Mouse (Mus musculus): ENCODE results near the gene Ahdc1.

The Ahdc1 gene

GRCm38 (mm10) chr4:133052995-133053572, 42.0 kb downstream of the Ahdc1 start:
- DNase-seq (ENCODE audit: low read depth, low spot score), result no peak

GRCm38 (mm10) chr4:133054530-133054929, 43.5 kb downstream of the Ahdc1 start:
- DNase-seq (ENCODE audit: low read depth, low spot score), result no peak

GRCm38 (mm10) chr4:133055163-133055951, 44.3 kb downstream of the Ahdc1 start:
- no peak for DNase-seq (ENCODE audit: low read depth, low spot score)

DNA sequence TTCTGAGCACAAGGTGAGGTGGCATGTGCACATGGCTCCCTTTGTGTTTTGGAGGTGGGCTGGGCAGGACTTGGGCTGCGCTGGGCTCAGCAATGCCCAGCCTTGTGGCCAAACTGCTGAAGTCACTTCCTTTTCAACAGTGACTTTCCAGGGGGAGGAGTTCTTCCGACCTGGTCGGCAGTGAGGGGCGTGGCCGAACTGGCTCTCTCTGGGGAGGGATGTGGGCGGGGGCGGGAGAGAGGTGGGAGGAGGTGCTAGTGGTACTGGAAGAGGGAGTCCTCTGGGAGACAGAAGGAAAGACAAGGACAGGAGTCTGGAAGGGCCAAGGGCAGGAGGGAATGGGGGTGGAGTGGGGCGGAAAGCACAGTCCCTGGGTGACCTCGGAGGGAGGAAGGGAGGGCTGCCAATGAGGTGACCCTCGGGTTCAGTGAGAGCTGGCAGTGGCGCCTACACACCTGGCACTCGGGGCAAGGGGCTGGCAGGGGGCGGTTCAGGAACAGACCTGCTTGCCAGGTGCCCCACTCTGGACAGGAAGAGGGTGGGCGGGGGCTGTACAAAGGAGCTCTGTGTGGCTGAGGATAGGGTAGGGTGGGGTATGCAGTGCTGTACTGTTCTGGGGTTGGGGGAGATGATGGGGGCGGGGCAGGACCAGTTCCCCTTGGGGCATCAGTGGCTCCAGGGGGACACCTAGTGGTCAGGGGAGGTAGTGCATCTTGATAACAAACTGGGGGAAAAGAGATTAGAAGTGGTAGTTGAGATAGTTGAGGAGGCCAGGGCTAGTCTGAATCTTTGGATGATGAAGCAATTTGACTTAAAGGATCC, 45.2 kb downstream of the Ahdc1 start:
- no peak for DNase-seq (ENCODE audit: low read depth, low spot score)

DNA sequence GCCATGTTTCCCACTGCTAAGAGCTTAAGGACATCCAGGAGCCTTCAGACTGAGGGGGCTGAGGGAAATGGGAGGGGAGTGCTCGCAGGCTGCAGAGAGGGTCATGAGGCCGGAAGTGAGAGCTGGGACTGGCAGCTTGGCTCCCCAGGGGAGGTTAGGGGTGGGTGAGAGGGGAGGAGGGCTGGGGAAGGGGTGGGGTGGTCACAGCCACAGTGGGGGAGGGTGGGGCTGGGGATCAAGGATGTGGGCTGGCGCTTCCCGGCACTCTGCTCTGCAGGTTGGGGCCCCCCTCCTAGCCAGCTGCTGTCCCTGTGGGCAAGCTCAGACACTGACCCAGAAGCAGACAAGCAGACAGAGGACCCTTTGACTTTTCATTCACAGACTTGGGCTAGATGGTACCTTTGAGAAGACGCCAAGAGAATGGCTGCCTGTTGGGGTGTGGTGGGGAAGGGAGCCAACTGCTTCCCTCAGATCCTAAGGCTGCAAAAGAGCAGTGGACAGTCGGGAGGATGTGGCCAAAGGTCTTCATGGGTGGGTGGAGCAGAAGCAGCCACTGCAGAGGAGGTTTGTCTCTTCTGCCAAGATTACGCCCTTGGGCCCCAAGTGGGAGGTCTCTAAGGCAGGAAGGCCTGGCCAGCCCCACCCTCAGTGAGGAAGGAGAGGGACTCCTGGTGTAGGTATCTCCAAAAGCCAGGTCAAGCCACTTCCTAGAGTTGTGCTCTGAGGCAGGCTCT, 46.5 kb downstream of the Ahdc1 start:
- DNase-seq (ENCODE audit: low read depth, low spot score), result no peak

- no peak for DNase-seq (ENCODE audit: low read depth, low spot score)
Observed at GRCm38 (mm10) chr4:133058123-133058453, 47.0 kb downstream of the Ahdc1 start.

DNA sequence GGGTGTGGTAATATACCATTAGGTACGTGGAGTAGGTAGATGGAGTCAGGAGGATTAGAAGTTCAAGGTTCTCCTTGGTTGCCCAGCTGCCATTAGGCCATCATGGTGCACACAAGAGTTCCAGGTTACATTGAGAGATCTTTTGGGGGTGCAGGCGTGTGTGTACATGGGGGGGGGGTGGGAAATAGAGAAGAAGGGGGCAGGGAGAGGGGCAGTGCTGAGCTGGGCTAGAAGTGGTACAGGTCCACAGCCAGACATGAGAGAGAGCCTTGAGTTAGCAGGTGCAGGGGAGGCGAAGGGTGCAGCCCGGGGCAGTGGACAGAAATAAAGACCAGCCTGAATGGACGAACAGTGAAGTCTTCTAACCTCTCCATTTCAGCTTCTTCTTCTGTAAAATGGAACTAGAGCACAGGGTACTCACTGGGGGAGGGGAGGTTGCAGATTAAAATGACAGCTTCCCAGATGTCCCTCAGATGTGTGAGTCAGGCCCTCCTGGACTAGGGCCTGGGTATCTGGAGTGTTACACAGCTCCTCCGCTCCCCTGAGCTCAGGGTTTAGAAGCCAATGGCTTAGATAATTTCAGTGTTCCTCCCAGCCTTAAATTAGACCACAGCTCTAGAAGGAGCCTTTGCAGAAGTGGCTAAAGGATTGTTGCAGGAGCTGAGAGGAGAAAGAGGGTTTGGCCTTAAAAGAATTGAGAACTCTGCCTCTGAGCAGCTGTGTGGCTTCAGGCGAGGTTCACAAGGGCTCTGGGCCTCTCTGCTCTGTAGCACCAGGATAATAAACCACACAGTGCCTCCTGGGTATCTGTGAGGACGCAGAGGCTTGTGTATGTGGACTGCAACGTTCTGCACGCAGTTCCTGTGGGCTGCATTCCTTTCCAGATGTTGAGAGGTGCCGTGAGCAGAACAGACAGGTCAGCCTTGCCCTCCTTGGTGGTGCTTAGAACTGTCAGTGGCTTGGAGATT, 47.7 kb downstream of the Ahdc1 start:
- no peak for DNase-seq (ENCODE audit: low read depth, low spot score)

DNA sequence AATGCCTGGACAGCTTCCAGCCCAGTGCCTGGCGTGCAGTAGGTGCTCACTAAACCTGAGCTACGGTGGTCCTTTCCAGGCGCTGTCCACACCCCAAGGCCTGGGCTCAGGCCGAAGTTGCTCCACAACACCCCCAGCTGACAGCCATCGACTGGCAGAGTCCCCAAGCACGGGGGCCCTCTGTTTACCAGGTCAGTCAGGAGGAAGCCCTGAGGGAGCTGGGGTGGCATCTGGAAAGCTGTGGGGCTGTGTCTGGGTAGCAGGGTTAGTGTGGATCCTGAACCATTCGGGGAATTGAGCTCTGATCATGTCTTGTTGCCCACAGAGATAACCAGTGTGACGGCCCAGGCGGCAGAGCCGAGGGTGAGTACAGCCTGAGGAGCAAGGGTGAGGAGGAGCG, 49.6 kb downstream of the Ahdc1 start:
- DNase-seq (ENCODE audit: low read depth, low spot score), result no peak

DNA sequence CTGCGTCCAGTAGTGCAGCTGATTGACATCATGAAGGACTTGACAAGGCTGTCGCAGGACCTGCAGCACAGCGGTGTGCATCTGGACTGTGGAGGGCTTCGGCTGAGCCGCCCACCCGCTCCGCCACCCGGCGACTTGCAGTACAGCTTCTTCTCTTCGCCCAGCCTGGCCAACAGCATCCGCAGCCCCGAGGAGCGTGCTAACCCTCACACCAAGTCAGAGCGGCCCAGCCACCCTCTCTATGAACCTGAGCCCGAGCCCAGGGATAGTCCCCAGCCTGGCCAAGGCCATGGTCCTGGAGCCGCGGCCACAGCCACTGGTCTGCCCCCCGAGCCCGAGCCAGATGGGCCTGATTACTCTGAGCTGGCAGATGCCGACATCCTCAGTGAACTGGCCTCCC, 50.7 kb downstream of the Ahdc1 start:
- DNase-seq (ENCODE audit: low read depth, low spot score), result no peak

DNA sequence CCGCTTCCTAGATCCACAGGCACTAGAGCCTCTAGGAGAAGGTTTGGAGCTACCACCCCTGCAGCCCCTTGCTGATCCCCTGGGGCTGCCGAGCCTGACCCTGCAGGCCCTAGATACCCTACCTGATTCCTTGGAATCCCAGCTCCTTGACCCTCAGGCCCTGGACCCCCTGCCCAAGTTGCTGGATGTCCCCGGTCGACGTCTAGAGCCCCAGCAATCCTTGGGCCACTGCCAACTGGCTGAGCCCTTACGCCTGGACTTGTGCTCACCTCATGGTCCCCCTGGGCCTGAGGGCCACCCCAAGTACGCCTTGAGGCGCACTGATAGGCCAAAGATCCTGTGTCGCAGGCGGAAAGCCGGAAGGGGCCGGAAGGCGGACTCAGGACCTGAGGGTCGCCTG, 51.2 kb downstream of the Ahdc1 start:
- DNase-seq (ENCODE audit: low read depth, low spot score), result no peak

DNA sequence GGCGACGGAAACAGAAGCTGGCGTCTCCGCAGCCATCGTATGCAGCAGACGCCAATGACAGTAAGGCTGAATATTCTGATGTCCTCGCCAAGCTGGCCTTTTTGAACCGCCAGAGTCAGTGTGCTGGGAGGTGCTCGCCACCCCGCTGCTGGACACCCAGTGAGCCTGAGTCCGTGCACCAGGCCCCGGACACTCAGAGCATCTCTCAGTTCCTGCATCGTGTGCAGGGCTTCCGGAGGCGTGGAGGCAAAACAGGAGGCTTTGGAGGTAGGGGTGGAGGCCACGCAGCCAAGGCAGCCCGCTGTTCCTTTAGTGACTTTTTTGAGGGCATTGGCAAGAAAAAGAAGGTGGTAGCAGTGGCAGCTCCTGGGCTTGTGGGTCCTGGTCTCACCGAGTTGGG, 52.1 kb downstream of the Ahdc1 start:
- DNase-seq (ENCODE audit: low read depth, low spot score), result no peak

DNA sequence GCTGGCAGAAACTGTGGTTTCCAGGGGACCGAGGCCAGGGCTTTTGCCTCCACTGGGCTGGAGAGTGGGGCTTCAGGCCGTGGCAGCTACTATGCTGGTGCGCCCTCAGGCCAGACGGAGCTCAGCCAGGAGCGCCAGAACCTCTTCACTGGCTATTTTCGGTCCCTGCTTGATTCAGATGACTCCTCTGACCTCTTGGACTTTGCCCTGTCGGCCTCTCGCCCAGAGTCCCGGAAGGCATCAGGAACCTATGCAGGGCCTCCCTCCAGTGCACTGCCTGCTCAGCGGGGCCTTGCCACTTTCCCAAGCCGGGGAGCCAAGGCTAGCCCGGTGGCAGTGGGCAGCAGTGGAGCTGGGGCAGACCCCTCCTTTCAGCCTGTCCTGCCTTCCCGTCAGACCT, 52.7 kb downstream of the Ahdc1 start:
- no peak for DNase-seq (ENCODE audit: low read depth, low spot score)

- DNase-seq (ENCODE audit: low read depth, low spot score), result no peak
Observed at GRCm38 (mm10) chr4:133064791-133065190, 53.7 kb downstream of the Ahdc1 start.

GRCm38 (mm10) chr4:133065894-133066386, 54.9 kb downstream of the Ahdc1 start:
- no peak for DNase-seq (ENCODE audit: low read depth, low spot score)

DNA sequence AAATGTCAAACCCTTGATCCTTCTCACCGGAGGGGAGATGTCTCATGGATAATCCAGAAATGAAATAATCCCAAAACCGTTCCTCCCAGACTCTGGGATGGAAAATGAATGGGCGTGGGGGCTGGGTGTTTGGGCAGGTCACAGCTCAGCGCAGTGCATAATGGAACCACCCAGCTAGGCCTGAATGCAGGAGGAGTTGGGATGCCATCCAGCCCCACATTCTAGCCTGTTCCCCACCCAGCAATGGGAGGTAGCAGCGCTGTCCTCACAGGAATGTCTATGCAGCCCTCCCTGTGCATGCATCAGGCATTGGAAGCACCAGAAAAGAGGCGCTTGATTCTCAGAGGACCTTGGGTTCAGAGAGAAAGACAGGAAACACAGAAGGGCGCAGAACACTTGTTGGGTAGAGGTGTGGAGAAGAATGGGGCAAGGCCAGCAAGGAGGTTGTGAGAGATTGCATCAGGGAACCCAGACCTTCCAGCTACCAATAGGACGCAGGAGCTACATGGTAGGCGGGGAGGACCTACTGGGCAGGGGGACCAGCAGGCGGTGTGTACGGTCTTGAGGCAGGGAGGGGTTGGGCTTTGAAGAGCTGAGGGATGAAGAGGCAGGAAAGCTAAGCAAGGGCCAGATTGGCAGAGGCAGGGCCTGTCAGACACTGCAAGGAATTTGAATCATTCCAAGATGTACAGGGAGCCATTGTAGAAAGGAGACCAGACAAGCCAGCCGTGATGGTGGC, 57.5 kb downstream of the Ahdc1 start:
- DNase-seq (ENCODE audit: low read depth, low spot score), result no peak

- DNase-seq (ENCODE audit: low read depth, low spot score), result no peak
Observed at GRCm38 (mm10) chr4:133070388-133070787, 59.3 kb downstream of the Ahdc1 start.

DNA sequence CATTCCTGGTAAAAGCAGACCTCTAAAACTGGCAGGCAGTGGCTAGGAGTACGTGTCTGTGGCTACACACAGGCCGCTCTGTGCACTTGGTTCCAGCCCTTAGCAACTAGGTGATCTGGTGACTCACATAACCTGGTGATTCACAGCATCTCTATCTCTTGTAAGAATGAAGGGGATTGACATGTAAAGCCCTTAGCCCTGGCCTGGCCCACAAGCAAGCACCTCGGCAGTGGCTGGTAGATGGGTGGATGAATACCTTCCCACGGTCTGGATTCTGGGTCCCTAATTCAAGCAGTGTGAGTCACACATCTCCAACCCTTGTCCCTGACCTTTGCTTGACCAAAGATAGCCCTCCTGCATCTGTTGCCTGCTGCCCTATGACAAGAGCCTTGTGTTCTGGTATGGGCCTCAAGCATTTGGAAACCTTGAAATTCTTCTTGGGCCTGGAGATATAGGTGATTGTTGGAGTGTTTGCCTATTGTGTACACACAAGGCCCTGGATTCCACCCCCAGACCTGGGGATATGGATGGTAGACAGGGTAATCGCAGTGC, 59.8 kb downstream of the Ahdc1 start:
- no peak for DNase-seq (ENCODE audit: low read depth, low spot score)

GRCm38 (mm10) chr4:133073192-133073591, 62.1 kb downstream of the Ahdc1 start:
- DNase-seq (ENCODE audit: low read depth, low spot score), result no peak

DNA sequence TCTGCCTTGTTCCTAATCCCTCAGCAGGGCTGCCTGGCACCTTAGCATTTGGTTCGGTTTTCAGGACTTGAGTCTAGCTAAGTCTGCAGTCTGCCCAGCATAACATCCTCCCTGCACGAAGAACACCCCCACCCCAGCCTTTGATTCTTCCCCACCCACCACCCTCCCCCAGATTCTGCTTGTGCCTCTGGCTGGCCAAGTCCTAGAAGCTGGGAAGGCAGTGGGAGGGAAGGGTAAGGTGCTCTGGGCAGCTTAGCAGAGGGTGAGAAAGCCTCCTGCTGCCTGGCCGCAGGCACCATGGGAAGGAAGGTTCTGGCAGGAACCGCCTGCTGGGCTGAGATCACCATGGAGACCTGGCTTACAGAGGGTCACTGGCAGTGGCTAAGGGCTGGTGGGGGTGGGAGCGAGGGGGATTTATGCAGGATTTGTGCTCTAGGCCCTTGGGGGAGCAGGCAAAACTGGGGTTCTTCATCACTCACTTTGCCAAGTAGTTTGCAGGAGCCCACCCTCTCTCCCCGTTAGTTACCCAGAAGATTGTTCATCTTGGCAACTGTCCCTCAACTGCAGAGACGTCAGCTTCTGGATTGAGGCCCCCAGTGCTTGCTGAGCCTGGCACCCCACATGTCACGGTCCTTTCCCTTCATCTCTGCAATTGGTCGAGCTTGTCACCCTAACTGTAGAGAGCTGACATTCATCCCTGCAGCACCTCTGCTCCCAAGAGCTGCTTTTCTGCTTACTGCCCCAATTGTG, 63.2 kb downstream of the Ahdc1 start:
- DNase-seq (ENCODE audit: low read depth, low spot score), result no peak

All from retina, adult 2 months (tissue).